Mouse (Mus musculus) stomach, postnatal 0 days (tissue): ENCODE results near the gene Mrgpra2a.

Experiments
- CTCF ChIP-seq: IDR thresholded peaks from 2 replicates; pipeline ENCODE4 v1.5.1; 2016; ENCODE audit warnings: antibody characterized with exemption, low read depth, mild to moderate bottlenecking, moderate library complexity
- EP300 ChIP-seq: optimal IDR thresholded peaks from 2 replicates; pipeline ENCODE3; 2016; ENCODE audit warnings: antibody characterized with exemption

DNA sequence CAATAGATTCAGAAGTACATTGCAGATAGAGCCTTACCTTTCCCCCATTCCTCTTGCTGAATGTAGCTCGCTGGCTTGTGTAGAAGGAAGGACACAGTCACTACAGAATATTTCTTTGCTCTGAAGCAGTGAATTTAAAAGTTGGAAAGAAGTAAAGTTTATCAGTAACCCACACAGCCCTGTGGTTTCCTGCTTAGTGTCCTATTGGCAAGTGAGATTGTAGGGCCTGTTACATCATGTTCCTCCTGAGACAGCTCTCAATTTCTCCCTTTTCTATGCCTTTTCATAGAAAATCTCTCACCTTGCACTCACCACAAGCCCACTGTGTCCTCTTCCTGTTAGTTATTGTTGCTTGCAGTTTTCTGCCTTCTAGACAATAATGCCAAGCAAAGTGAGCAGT lies 42.4 kb downstream of the Mrgpra2a start:
- no peak for TF ChIP-seq CTCF
- TF ChIP-seq EP300, result no peak
